Mouse (Mus musculus) gastrocnemius, adult 18-20 months (tissue): ENCODE results near the gene Asphd1. TPM values are rescaled to one million over a fixed set of nuclear protein-coding genes. Genes with fewer than 3 reads are reported as not detected.

Experiments
- DNase-seq: peaks from one replicate; pipeline ENCODE4 v3.0.0; 2021; ENCODE audit warnings: low spot score
- total RNA-seq, 2 experiments: library from RNA; stranded (reverse); gene quantifications; 2 replicates each; pipeline ENCODE4 v1.2.3; 2021

The Asphd1 gene
- total RNA-seq, 2 experiments from 2014 or later, result not detected

DNA sequence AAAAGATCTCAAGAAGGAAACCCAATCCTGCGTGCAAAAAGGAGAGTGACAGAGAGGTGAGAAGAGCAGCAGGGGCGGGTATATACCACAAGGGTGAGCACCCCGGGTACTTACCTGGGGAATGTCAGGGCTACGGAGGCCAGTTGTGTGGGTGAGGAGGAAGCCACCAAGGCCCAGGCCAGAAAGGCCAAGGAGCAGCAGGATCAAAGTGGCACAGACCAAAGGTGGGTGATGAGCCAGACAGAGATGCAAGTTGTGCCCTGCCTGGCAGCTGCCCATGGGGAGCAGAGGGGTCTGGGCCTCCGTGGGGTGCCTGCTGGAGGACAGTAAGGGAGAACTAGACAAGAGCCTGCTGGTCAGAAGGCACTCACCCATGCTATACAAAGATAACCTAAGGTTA, 52.5 kb downstream of the Asphd1 start:
- no peak for DNase-seq

Other genes with a start within 250 kb of the Asphd1 start
- gene Coro1a, start 241.8 kb downstream of the Asphd1 start, total RNA-seq, result 1 to 10 TPM; 2.0 to 2.4 TPM
- gene Mapk3, start 190.0 kb downstream of the Asphd1 start, total RNA-seq, result 10 to 100 TPM; 16.2 to 20.7 TPM
- gene Gdpd3, start 183.2 kb downstream of the Asphd1 start, total RNA-seq, result under 1 TPM in 1 of 2 experiments, not detected in 1; 0.46 TPM
- gene Ypel3, start 172.6 kb downstream of the Asphd1 start, total RNA-seq, result 100 to 1,000 TPM in 1 of 2 experiments, 10 to 100 TPM in 1; 84.9 to 101 TPM
- under 1 TPM; 0.52 to 0.59 TPM for gene Tbx6, start 168.1 kb downstream of the Asphd1 start, total RNA-seq
- gene Ppp4c, start 157.1 kb downstream of the Asphd1 start, total RNA-seq, result 10 to 100 TPM; 20.5 TPM
- 10 to 100 TPM; 65.3 to 75.7 TPM for gene Fam57b, start 151.9 kb downstream of the Asphd1 start, total RNA-seq
- gene 4930451I11Rik, start 117.9 kb downstream of the Asphd1 start, total RNA-seq, result not detected
- gene Doc2a, start 102.2 kb downstream of the Asphd1 start, total RNA-seq, result not detected
- gene Hirip3, start 87.6 kb downstream of the Asphd1 start, total RNA-seq, result 1 to 10 TPM; 5.0 to 5.4 TPM
- 10 to 100 TPM in 1 of 2 experiments, 1 to 10 TPM in 1; 8.4 to 12.3 TPM for gene Ino80e, start 87.2 kb downstream of the Asphd1 start, total RNA-seq
- 10 to 100 TPM; 19.7 to 21.9 TPM for gene Taok2, start 64.9 kb downstream of the Asphd1 start, total RNA-seq
- gene Tmem219, start 26.7 kb downstream of the Asphd1 start, total RNA-seq, result 10 to 100 TPM in 1 of 2 experiments, 1 to 10 TPM in 1; 9.9 to 12.1 TPM
- gene Kctd13, start 20.7 kb downstream of the Asphd1 start, total RNA-seq, result 1 to 10 TPM; 2.6 to 2.7 TPM
- 1 to 10 TPM in 1 of 2 experiments, under 1 TPM in 1; 0.87 to 1.2 TPM for gene Sez6l2, start 981 bp upstream of the Asphd1 start, total RNA-seq
- gene Cdipt, start 26.3 kb upstream of the Asphd1 start, total RNA-seq, result 10 to 100 TPM; 30.7 to 31.5 TPM
- under 1 TPM in 1 of 2 experiments, not detected in 1; 0.24 TPM for gene Cdiptos, start 26.5 kb upstream of the Asphd1 start, total RNA-seq
- gene Mvp, start 65.0 kb upstream of the Asphd1 start, total RNA-seq, result 10 to 100 TPM; 27.5 to 40.9 TPM
- gene Pagr1b, start 66.9 kb upstream of the Asphd1 start, total RNA-seq, result 1 to 10 TPM in 1 of 2 experiments, not detected in 1; 1.7 TPM
- gene Pagr1a, start 67.8 kb upstream of the Asphd1 start, total RNA-seq, result 10 to 100 TPM in 1 of 2 experiments, 1 to 10 TPM in 1; 7.9 to 10.3 TPM
- 10 to 100 TPM; 12.9 to 16.9 TPM for gene Gm42742, start 71.5 kb upstream of the Asphd1 start, total RNA-seq
- gene Prrt2, start 71.6 kb upstream of the Asphd1 start, total RNA-seq, result under 1 TPM in 1 of 2 experiments, not detected in 1; 0.84 TPM
- 10 to 100 TPM; 64.3 to 66.3 TPM for gene Maz, start 77.5 kb upstream of the Asphd1 start, total RNA-seq
- 1 to 10 TPM; 1.2 to 1.7 TPM for gene Kif22, start 92.9 kb upstream of the Asphd1 start, total RNA-seq
- gene Zg16, start 137.7 kb upstream of the Asphd1 start, total RNA-seq, result not detected
- under 1 TPM; 0.50 to 0.93 TPM for gene AI467606, start 141.8 kb upstream of the Asphd1 start, total RNA-seq
- under 1 TPM; 0.37 to 0.55 TPM for gene Qprt, start 172.6 kb upstream of the Asphd1 start, total RNA-seq
- under 1 TPM; 0.07 to 0.14 TPM for gene Spn, start 188.2 kb upstream of the Asphd1 start, total RNA-seq
- gene Cd2bp2, start 246.5 kb upstream of the Asphd1 start, total RNA-seq, result 10 to 100 TPM; 25.1 to 26.8 TPM